Mouse (Mus musculus) yolk sac, embryonic 10.5 days (tissue): Measurements from ENCODE around the gene Pmpcb.

ENCODE experiments used
- DNase-seq: peaks from one replicate; pipeline ENCODE4 v3.0.0-alpha.2; 2017; ENCODE audit warnings: low spot score

The Pmpcb gene

DNA sequence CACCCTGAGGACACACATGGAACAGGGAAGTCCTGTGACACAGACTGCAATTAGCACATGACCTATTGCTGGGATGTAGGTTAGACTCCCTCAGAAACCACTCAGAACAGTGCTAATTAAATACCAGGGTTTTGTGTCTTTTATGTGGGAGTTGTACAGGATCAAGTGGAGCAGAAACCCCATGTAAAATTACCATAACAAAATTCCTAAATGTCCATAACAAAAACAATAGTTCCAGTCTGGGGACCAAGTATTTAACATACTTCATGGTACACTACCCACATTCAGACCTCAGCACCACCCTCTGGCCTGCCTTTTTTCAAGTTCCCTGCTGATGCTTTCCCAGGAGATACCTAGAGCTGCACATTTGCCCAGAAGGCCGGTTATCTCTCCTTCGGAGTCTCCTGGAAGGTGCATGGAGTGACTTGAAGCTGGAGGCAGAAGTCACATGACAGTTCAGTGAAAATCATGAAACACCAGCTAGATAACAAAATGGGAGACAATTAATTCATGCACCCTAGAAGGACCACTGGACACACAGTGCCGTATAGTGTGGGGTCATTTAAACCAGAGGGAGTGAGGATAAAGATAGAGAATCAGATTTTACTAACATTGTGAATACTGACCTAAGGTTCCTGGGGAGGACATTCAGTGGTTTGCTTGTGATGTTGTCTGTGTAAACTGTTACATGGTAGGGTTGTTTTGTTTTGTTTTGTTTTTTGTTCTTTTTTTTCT, 4.6 kb upstream of the Pmpcb start:
- DNase-seq, result no peak

DNA sequence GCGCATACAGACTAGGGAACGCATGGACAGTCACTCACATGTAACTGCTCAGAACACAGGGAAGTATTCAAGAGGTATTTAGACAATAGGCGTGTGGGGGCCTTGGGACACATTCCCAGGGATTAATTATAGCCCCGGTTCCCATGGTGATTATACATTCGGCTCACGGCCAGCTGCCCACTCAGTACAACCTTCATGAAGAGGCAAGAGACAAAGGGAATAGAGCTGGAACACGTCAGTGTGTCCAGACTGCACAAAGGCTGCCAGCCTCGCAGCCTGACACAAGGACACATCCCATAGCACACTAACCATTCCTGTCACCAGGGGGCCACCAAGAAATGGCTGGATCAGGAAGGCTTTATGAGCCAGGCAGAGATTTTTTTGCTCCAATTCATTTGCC, 4.0 kb upstream of the Pmpcb start:
- DNase-seq, result no peak

DNA sequence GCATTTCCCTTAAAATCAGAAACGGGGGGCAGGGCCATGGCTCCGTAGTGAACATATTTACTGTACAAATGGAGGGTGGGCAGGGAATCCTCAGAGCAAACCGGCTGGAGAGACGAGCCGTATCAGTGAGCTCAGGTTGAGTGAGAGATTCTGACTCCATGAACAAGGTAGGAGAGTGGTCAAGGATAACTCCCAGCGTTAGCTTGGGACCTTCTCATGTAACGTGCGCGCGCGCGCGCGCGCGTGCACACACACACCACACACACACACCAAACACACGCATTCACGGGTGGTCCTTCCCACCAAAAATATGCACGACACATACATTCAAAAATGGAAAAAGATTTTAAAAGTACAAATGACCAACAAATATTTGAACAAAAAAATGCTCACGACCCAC, 1.8 kb upstream of the Pmpcb start:
- DNase-seq, result no peak

DNA sequence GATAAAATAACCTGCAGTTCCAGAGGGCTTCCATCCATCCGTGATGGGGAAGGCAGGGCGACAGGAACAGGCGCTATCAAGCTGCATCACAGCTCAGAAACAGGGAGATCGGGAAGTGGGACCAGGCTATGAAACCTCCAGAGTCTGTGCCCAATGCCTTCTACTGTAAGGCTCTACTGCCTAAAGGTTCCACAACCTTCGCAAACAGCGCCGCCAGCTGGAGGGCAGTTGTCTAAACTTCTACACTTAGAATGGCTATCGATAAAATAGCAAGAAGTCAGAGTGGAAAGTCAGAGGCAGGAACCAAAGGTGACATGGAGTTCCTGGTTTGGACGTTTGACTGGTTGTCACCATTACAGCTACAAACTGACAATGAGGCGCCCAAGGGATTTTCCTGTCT, 1.4 kb upstream of the Pmpcb start:
- DNase-seq, result peak; percentile 49

DNA sequence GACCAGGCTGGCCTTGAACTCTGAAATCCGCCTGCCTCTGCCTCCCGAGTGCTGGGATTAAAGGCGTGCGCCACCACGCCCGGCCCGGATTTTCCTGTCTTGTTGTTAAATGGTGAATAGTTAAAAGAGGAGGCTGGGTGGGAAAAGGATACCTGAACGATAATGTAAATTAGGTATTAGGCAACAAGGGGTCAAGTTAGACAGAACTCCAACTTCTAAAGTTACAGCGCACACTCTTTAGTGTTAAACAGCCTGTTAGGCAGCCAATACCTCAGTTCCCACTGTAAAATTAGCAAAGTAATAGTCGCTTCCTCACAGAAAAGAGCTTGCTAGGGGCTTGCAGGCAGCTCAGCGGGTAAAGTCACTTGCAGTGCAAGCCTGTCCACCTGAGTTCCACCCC, 895 bp upstream of the Pmpcb start:
- DNase-seq, result no peak

DNA sequence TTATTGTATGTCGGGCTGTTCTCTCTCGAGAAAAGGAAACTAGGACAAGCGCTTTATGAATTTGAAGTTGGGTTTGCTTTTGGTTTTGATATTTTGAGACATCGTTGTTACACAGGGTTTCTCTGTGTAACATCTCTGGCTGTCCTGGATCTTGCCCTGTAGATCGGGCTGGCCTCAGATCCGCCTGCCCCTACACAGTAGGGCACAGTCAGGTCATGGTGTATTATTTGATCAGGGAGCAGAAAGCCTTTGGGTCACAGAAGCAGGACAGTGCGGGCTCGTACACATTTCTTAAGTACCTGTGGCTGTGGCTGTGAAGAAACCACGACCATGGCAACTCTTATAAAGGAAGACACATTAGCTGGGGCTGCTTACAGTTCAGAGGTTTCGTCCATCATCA, 679 bp downstream of the Pmpcb start:
- DNase-seq, result no peak

DNA sequence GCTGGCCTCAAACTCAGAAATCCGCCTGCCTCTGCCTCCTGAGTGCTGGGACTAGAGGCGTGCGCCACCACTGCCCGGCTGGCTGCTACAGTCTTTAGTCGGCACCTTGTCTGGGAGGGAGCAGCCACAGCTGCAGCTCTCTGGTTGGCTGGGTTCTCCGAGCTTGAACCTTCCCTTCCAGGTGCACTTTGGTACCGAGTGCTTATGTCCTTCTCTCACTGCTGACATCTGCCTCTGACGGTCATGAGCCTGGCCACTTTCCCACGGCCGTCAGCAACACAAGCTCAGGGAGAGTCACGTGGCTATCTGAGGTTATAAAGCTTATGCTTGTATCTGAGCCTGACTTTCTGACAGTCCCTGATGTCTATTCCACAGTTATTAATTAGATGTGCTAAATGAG, 2.2 kb downstream of the Pmpcb start:
- peak; percentile 61 for DNase-seq

DNA sequence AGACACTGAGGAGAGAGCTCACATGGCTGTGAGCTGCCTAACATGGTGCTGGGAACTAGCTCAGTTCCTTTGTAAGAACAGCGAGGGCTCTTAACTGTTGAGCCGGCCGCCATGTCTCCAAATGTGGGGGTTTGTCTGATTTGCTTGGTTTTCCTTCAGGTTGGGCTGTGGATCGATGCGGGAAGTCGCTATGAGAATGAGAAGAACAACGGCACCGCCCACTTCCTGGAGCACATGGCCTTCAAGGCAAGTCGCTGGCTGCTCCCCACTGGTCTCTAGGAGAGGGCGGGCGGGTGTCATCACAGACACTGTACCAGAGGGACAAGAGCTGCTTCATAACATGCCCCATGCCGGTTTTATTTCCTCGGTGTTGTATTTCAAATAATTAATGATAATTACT, 2.9 kb downstream of the Pmpcb start:
- DNase-seq, result no peak

DNA sequence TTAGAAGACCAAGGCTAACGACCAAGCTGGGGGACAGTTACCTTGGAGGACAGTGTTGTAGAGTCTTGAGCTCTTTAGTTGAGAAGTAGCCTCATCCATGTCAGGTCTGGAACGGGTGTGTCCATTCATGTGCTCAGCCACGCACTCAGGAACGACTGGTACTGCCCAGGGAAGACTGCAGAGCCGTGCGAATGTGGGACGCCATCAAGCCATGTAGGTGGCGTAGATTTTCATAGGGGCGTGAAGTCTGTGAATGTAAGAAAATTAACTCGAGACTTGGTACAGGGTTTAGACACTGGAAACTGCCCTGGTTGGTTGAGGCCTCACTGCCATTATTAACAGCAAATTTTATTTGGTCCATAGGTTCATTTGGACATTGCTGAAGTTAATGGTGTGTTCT, 6.7 kb downstream of the Pmpcb start:
- no peak for DNase-seq

DNA sequence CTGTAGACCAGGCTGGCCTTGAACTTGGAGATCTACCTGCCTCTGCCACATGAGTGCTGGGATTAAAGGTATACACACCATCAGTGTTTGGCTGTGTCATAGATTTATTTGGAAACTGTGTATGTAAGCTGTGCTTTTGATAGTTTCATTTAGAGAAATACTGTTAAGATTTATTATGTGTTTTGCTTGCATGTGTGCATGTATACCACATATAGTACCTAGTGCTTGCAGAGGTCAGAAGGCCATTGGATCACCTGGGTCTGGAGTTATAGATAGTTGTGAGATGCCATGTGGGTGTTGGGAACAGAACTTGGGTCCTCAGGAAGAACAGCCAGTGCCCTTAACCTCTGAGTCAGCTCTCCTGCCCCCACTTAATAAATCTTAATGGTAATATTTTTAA, 7.7 kb downstream of the Pmpcb start:
- DNase-seq, result no peak

DNA sequence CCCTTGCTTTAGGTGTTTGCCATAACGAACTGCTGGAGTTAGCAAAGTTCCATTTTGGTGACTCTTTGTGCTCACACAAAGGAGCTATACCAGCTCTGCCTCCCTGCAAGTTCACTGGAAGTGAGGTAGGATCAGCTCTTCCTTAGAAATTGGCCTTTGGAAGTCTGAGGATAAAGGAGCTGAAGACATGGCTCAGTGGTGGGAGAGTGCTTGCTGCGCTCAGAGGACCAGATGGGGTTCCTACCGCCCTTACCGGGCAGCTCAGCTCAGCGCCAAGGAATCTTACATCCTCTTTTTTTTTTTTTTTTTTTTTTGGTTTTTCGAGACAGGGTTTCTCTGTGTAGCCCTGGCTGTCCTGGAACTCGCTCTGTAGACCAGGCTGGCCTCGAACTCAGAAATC, 9.0 kb downstream of the Pmpcb start:
- DNase-seq, result no peak

DNA sequence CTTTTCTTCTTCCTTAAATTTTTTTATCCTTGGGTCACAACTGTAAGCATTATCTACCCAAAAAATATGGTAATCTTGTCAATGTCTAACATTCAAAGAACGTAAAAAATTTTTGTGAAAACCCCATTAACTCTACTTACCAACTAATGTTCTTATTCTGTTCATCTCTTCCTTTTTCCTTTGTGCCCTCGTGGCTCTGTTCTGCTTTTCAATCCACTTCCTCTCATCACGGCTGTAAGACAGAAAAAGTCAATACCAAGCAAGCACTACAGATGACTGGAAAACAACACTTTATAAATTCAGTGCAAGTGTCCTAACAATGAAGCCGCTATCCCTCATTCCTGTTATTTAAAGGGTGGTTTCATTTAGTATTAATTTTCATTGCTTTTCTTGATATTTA, 31.6 kb downstream of the Pmpcb start:
- no peak for DNase-seq

DNA sequence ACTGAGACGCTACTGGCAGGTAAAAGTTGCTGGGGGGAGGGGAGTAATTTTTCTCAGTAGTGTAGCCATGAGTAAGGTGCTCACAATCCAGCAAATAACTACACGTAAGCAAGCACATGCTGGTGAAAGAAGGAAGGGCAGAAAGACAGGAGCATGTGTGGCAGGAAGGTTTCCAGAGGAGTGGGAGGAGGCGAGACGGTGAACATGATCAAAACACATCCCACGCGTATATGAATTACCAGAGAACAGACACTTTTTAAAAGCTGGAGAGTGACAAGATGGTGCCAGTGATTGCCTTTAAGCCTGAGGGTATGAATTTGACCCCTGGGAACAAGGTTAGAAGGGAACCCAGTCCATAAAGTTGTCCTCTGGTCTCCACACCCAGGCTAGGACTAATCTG, 32.9 kb downstream of the Pmpcb start:
- DNase-seq, result no peak

DNA sequence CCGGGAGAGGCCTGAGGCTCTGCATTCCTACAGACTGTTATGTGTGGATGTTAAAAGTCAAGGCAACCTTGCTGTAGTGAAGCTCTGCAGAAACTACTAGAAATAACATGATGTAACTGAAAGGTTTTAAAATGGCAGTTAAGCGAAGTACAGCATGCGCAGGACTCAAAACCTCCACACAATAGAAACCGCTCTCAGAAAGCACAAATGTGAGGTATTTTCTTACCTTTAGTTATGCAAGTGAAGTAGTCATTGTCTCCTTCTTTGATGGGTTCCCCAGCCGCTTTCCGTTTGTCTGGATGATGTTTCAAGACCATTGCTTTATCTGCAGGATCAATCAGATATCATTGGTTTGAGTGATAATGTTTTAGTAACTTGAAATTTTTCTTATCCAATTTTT, 39.5 kb downstream of the Pmpcb start:
- no peak for DNase-seq

DNA sequence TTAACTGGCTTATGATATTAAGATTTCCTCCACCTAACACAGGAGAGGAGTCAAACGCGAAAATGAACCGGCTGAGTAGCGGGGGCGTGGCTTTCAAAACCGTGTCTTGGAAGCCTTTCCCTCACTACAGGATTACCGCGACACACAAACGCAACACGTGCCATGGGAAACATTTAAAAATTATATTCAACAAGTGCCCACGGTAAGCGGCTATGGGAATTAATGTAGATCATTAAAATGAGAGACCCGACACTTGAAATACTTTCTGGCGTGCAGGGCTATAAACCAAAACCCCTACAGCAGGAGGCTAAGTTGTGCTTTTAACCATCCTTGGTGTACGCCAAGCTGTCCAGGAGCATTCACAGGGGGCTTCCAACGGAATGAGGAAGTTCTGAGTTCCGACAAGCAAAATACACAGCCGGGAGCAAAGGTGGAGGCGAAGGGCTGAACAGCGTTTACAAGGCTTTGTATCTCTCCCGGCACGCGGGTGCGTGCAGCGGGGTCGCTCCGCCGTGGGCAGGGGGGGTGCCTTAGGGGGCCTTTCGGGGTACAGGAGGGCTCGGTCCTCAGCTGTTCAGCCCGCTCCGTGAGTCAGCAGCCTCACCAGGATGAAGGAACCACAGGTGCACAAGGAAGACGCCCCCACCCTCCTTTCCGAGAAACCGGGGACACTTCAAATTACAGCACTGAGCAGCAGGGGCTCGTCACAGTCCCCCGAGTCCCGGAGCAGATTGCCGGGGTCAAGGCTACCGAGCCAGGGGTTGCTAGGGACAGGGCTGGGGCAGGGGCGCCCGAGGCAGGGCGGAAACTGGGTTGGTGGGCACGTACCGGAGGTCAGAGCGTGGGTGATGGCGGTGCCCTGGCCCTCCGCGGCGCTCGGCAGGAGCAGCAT, 47.5 kb downstream of the Pmpcb start:
- no peak for DNase-seq

DNA sequence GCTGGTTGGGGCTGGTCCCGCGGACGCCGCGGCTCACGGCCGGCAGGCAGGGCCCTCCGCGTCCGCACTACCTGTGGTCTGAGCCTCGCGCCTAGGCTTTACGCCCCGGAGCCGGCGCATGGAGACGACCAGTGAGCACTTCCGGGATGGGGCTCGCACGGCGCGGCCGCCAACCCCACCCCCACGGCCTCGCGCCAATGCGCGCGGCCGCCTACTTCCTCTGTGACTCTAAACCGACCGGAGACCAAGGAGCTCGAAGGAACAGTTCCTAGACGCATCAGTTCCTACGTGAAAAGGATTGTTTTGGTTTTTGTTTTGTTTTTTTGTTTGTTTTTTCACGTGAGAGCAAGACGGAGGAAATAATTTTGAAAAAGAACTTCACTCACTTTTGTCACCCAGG, 48.1 kb downstream of the Pmpcb start, which contains the start of the genes Dnajc2 and Psmc2:
Dnajc2 (minus strand) TSS at position 199 of the 400 bp plus-strand sequence.
Psmc2 (plus strand) TSS at position 231 of the 400 bp plus-strand sequence.
- peak; percentile 85 for DNase-seq

DNA sequence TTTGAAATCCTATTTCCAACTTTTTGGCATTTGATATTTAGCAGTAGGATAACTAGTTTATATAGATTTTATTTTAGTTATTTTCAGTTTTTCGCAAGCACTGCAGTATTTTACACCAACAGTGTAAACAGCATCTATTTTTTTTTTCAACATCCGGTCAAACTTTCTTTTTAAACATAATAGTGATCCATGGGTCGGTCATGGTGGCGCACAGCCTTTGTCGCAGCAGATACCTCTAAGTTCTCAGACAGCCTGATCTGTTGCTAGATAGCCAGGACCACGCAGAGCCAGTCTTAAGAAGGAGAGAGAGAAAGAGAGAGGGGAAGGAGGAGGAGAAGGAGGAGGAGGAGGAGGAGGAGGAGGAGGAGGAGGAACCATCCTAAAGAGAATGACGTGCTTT, 48.8 kb downstream of the Pmpcb start:
- DNase-seq, result no peak

DNA sequence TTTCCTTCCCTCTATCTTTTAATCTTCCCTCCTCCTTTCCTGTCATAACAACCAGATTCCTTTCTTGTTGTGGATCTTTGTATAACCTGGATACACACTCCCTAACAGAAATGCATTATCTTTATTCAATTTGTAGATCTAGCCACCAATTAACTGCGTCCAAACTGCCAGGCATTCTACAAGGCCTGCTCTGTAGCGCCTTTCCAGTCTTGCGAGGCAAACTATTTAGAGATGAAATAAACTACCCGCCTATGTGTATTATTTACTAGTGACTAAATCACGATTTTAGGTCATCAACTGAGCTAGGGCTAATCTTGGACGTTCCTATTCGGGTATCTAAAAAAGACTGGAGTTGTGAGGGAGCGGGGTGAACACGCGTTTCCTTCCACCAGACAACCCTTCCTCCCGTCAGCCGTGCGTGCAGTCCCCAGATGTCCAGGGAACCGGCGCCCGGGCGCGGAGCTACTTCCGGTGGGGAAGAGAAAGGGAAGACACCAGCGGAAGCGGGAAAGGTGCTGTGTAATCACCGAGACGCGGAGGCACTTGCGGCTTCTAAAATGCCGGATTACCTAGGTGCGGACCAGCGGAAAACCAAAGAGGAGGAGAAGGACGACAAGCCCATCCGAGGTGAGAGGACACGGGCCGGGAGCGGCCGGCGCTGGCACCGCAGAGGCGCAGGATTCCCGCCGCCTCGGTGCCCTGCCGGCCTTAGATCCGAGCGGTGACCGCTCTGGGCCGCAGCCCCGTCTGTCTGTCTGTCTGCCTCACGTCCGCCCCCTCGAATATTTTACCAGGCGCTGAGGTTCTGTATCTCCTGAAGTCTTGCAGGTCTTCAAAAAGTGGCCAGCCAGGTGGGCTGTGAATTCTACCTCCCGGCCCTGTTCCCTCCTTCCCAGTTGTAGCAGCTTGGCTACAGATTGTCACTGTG, 49.6 kb downstream of the Pmpcb start:
- DNase-seq, result peak; percentile 91

DNA sequence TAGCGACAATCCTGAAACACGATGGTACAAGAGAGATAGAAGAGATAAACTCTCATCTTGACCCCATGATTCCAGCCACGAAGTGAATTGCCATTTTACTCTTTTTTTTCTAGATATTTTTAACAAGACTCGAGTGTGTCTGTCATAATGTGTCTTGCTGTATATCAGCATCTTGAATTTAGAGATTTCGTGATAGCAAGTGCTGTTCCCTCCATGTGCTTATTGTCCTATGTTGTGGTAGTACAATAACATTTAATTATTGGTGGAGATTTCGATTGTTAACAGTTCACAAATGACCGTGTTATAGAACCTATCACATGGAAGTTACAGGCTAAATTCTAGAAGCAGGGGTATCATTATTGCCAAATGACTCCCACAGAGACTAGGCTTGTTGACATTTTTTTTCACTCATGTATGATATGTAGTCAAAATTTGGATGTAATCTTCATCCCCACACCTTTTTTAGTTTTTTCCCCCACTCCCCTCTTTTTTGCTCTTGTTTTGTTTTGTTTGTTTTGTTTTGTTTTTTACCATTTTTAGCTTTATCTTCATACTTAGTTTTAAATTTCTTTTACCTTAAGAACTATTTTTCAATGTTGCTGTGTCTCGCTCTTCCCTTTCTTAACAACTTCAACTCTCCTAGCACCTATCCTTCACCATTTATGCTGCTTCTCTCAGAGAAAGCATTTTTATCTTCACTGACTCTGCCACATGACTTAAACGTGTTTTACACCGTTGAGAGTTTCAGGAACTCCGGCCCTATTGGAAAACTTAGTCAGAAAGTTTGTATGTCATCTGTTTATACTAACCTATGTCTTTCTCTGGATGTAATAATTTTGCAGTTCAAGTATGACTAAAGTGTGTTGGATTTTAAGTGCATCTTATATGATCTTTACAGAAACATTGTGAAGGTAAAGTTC, 50.5 kb downstream of the Pmpcb start:
- no peak for DNase-seq

DNA sequence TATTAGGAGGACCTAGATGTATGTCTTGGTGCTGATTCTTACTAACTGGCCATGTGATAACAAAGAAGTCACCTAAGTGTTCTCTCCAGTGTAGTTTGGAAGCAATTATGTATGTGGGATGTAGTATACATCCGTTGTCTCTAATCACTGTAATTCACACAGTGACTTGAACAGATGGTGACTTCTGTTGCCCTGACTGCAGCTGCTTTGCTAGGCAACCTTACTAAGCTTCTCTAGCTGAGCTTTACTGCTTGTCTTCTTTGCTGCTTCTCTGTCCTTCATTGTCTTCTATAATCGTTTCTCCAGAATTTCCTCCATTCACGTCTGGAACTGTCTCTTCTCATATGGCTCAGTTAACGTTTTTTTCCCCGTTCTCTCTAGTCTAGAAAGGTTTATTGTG, 52.1 kb downstream of the Pmpcb start:
- no peak for DNase-seq

DNA sequence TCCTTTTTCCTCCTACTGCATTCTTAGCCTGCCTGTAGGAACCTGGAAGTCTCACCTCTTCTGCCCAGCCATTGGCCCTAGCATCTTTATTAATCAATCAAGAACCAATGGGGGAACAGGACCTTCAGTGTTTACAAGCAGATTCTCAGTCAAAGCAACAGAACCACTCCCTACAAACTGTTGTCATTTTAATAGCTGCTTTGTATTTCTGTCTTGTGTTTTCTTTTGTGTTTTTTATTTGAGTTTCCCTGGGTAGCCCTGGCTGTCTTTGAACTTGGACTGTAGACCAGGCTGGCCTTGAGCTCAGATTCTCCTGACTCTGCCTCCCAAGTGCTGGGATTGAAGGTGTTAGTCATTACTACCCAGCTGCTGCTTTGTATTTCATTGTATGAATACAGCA, 55.2 kb downstream of the Pmpcb start:
- DNase-seq, result no peak
